Mouse (Mus musculus) urinary bladder, adult 18-20 months (tissue): ENCODE measurements around the gene Mtrex.

Source experiments
- DNase-seq, 2 experiments: peaks; one replicate each; pipeline ENCODE4 v3.0.0; 2022; ENCODE audit warnings: low spot score in 2 of 2, mixed read lengths in 2 of 2

Mtrex gene

DNA sequence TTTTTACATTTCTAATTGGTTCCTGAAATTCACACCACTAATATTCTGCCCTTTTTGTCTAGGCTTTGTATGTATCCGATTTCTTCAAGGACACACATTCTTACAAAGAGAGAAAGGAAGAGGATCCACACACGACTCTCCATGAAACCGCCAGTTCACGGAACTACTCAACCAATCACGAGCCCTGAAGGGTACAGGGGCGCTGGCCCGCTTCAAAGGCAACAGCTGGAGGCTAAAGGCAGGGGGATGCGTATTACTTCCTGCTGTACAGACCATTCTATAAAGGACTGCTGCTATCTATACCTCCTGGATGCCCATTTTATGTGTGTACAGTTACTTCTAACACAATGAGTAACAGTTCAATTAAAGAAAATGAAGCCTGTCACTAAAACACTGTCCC, 59.8 kb downstream of the Mtrex start:
- DNase-seq, result no peak

DNA sequence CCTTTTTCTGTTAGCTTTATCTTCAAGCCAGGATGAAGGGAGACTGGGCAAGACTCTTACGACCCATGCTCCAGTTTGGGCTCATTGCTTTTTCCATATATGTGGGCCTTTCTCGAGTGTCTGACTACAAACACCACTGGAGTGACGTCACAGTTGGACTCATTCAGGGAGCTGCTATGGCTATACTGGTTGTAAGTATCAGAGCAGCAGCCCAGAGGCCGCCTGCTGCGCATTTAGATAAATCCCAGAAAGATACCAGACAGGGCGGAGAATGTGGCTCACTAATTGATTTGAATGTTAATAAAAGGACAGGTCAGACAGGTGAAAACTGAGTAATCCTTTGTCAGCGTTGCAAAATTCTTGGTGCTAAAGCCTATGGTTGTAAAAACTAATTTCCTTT, 60.4 kb downstream of the Mtrex start:
- no peak for DNase-seq

DNA sequence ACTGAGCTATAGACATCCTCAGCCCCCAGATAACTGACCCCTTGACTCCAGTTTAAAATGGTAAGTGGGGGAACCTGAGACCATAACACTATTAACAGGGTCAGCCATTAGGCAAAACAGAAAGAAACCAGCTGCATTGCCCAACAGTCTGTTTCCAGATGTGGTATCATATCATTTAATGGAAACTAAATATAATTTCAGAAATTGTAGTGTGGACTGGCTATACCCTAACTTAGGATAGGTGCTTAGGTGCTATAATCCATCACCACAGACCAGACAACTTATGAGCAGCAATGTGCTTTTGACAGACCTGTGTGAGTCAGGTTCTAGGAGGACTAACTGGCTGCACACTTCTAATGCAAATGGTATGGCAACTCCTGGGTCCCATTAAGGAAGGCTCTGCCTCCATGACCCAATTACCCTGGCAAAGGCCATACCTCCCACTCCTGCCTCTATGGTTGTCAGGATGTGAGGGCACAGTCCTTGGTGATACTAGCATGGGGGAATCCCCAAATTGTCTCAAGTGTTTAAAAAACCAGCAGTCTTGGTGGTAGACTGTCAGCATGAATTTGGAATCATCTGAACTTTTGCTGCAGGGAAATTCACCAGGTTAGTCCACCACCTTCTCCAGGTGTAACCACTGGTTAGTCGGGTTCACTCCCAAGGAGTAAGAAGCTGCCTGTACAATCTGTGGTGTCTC, 64.1 kb downstream of the Mtrex start:
- DNase-seq, result no peak

DNA sequence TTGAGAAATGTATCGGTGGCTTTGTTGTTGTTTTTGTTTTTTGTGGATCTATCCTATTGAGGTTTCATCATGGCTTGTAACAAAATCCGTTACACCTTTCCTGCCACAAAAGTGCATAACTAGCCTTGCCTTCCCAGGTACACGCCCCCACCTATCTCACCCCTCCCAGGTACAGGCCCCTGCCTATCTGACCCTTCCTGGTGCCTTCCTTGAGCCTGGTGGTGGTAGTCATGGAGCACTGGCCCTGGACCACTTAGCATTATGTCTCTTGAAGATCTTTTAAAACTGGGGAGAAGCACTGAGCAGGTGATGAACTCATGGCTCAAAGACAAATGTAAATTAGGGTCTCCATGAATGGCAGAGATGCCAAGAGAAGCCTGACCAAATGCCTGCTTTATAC, 64.9 kb downstream of the Mtrex start:
- DNase-seq, result no peak

DNA sequence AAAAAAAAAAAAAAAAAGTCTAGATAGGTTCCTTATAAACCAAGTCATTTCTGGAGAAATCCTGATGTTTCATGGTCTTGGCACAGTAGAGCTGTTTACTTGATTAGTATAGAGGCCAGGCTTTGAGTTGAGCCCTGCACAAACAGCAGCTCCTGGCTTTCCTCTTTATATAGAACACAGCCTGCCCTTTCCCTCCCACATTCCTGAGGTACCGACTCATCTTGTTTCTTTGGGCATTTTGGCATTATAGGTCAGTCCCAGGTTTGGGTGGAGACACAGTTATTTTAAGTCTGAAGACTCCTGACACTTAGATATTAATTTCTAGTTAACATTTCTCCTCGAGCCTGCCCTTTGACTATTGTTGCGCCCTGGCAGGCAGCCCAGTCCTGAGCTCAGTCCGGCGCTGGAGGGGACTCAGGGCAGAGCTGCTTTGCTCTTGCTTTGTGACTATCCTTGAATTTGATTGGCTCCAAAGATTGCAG, 65.3 kb downstream of the Mtrex start:
- no peak for DNase-seq

DNA sequence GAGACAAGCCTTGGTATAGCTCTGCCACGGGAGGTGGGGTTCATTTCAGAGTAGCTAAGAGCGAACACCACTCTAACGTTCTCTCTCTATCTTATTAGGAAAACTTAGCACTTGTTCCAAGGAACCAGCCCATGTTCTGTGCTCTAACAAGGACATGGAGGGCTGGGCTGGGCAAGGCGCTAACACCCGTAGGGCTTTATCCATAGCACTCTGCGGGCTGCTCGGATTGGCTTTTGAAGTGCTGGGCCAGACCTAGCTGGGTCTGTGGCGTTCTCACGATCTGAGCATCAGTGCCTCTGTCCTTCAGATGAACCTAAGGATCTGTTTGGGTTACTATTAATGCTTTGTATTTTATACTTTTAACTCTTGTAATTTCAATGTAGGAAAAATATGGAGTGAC, 66.3 kb downstream of the Mtrex start:
- no peak for DNase-seq

DNA sequence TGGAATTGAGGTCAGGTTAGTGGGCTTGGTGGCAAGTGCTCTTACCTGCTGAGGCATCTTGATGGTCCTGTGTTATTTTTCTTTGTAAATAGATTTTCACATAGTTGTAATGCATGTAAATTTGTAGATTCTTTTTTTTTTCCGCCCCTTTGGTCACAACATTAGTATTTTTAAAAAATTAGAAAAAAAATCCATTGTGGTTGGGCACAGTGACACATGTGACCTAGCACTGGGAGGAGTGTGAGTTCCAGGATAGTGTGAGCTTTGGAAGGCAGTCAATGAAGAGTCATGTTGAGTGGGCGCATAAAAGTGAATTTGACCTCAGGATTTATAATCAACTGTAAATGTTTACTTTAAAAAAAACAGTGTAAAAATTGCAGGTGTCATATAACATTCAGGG, 66.8 kb downstream of the Mtrex start:
- DNase-seq, result no peak

DNA sequence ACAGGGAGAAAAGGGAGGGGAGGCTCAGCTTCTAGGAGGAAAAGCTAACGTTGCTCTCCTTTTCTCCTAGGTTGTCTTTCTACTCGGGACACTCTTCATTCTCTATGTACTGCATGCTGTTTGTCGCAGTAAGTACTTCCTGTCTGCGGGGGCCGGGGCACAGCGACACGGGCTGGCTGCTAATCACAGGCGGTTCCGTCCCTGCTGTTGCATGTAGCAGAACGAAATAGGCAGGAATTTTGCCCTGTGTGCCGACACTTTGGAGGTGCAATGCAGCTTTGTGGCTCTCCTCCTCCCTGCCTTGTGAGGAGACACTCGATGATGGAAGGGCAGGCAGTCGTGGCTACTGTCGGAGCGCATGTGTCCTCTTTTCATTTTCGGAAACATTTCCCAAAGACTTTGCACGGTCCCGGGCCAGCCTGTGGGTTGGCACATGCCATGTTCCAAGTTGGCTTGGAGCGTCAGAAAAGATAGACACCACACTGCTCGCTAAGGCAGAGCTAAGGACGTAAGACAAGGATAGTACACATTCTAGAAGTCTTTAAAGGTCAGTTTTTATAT, 67.5 kb downstream of the Mtrex start:
- DNase-seq, result no peak

DNA sequence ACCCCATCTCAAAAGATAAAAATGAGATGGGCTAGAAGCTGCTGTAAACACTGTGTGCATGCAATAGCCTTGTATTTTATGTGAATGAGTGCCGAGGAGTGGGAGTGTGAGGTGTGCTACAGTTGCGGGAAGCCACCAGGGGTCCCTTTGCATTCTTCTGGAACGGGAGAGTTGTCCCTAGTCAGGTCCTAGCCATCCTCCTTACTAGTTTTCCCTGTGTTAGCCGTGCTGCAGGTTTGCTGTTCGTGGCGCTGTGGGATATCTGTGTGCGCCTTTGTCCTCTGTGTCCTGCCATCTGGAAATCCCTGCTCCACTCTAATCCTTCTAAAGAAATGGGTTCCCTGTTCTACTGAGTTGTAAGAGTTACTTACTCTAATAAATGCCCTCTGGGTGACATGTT, 69.3 kb downstream of the Mtrex start:
- no peak for DNase-seq

DNA sequence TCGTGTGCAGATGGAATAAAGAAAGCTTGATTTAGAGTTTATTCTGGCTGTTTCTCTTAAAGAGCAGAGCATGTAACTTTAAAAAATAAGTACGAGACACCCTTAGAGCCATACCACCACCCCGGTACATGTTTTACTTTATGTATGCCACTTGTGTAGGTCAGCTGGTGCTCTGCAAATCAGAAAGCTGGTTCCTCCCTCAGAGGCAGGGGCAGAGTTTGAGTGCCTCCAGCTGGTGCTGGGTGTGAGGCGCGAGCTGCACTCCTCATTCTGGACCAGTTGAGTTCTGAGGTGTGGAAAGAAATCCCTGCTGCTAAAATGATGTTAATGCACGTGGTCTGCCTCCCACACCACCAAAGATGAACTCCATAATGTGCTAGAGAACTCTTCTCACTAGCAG, 72.8 kb downstream of the Mtrex start:
- no peak for DNase-seq

DNA sequence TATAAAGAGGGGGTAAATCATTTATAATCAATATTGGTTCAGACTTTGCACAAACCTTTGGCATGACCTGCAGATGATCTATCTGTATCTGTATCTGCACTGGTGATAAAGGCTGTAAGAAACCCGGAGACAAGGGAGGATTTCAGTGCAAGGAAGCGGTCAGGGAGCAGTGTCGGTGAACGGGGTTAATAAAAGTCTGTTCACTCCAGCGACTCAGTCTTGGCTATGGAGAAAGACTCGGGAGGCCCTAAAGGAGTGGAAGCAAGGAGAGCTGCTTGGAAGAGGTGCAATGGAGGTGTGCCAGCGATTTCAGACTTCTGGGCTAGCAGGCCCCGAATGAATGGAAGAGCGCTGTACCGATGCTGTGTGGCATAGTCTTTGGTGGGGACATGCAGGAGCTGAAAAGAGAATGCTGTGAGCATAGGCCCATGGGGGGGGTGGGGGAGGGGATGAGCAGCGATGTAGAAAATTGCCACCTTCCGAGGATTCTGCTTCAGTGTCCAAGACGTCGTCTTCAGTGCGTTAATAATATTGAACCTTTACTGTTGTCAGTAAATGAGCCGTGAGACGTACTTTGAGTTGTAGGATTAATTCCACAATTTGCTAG, 73.4 kb downstream of the Mtrex start:
- no peak for DNase-seq

DNA sequence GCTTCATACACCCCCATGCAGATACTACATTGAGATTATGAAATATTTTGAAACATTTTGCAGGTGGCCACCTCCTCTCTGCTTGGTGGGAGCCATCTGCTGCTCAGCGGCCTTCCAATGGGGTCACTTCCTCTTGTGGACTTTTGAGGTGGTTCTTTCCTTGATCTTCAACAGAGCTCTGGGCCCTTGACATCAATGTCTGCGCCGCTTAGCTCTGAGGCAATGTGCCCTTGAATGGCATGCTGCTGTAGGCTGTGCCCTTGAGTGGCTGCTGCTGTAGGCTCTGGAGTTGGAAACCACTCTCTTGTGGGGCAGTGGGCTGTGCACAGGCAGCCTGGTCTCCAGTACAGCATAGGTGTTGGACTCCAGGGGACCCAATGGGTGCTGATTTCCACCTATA, 81.3 kb downstream of the Mtrex start:
- DNase-seq, result no peak

DNA sequence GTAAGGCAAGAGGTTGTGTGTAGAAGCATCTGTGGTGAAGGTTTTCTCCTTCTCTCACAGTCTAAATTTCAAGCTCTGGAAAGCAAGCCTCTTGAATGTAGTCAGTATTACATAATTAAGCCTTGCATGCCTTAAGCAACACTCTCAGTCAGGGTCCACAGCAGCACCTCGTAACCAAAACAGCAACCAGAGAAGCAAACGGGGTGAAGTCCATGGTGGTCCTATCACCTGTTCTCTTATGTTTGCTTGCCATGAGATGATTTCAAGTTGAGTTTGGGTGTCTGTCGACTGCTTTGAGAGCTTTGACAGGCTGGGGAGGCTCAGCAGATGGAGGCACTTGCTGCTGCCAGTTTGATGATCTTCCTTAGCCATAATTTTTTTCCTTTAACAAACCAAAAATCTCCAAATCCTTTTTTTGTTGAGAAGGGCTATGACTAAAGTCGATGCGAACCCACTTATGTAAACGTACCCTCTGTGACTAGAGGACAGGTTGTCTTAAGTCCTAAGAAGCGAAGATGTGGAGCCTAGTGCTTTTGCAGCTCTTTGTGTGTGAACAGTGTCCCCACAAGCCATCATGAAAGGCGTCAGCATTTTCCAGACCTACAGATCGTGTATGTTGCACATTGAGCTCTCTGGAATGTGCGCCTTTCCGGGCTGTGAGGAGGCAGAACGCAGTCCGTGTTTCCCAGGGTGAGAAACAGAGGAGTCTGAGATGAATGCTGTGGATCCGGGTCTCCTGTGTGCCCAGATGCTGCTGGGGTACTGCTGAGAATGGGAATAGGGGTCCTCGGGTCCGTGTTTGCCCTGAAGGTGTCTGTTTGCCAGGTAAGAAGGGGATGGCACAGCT, 86.7 kb downstream of the Mtrex start:
- DNase-seq, result no peak

DNA sequence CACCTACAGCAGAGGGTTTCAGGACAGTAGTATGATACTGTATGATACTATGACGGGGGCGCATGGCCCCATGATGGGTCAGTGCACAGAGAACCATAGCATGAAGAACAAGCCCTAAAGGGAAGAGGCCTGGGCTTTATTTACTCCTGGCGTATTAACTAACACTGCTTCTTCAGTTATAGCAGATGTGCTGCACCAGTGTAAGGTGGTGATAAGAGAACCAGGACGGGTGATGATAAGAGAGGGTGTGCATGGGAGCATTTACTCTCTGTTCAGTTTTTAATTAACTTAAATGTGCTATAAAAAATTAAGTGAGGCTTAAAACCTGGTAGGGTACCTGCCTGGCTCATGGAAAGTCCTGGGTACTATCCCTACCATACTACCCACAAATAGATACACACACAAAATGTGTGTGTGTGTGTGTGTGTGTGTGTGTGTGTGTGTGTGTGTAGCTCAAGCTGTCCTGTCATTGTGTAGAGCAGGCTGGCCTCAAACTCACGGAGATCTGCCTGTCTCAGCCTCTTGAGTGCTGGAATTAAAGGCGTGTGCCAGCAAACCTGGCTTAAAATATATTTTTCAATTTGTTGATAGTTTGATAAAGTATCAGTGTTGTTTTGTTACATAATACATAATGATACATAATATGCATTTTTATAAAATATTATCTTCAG, 88.5 kb downstream of the Mtrex start:
- no peak for DNase-seq

DNA sequence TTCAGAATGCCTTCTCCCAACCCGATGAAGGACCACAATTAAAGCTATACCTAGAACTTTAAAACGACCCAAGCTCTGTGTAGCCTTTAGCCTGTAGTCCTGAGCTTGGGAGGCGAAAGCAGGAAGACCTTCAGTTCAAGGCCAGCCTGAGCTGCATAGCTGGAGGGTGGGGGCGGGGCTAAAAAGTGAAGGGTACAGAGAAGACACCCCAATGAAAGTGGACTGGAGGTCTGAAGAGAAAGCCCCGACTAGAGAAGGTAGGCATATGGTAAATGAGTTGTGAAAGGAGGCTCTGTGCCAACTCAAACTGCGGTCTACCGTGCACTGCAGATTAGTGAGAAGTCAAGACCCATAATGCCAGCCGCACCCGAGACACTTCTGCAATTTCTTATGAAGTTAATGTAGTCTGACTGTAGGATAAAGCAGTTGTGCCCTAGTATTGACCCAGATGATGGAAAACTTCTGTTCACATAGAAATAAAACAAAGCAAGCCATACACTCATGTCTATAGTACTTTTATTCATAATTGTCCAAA, 89.5 kb downstream of the Mtrex start:
- no peak for DNase-seq

DNA sequence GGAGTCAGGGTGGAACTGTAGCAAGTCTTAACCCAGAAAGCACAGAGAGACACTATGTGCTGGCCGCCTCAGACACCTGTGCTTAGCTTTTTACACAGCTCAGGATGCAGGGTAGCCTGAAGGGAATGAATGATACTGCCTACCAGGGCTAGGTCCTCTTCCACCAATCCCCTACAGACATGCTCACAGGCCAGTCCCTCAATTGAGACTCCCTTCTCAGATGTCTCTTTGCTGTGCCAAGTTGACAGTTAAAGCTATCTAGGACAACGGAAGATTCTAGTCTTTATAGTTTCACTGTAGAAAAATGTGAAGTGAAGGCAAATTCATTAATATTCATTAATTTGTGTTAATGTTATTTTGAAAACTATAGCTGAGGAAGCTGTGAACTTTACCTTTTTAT, 90.2 kb downstream of the Mtrex start:
- DNase-seq, result no peak

DNA sequence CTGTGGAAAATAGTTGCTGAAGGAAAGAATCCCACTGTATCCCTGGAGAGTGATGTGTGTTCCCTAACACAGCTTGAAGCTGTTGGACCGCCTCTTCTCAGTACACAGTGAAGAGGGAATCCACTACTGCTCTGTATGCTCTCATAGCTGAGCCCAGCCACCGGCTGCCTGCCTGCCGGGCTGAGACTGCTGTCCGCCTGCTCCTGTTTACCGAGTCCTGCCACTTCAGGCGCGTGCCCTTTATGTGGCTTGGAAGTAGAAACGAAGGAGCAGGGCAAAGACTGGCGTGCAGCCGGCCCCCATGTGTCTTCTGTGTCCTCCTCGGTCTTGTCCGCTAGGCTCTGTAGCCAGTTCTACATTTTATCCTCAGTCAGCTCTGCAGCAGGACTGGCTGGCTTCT, 92.1 kb downstream of the Mtrex start:
- no peak for DNase-seq

DNA sequence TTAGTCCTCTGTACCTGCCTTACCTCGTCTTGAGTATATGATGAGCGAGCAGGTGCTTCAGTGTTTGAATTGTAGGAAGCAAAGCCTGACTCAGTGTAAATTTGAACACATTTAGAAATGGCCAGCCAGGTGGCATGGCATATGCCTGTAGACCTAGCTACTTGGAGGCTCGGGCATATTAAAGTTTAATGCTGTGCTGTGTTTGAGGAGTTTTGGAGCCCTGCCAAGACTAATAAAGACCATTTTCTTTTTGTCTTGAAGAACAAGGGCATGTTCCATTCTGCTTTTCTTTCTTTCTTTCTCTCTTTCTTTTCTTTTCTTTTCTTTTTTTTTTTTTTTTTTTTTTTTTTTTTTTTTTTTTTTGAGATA, 93.3 kb downstream of the Mtrex start:
- no peak for DNase-seq

DNA sequence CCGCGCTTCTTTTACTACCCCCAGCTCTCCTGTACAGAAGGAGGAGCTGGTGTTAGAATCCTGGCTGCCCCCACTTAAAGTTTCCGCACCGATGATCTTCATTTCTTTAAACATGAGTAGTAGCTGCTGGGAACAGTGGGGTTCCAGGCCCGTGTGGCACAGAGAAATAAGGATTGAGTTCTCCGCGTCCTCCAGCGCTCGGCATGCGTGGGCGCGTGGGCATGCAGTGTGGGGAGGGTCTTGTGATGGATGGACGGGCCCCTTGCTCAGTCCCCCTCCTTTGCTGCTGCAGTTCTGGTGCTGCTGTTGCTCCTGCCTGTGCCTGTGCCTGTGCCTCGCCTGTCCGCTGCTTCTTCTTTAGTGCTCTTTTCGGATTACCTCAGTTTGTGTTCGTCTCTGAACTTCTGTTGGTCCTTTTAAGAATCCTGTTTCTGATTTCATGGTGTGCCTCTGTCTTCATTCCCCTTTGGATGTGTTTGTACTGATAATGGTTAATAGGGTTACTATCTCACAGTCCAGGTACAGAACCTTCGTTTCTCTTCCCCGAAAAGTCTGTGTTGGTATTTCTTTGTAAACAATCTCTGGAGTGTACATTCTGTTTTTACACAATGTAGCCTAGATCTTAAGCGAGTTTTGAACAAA, 93.8 kb downstream of the Mtrex start:
- DNase-seq, result no peak

DNA sequence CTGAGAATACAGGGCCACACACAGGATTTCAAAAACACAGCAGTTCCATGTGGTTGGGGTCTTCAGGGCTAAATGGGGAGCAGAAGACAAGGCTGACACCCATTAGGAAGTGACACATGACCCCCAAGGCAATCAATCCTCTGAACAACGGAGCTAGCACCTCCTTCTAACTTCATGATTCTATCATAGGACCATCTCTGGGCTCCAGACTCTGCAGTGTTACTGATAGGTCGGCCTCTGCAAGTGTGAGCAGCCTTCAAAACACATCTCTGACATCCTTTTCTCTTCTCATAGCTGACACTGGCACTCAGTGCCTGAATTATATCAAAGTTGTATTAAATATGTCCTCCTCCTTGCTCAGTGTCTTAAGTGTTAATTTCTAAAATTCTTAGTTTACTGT, 94.6 kb downstream of the Mtrex start:
- no peak for DNase-seq

DNA sequence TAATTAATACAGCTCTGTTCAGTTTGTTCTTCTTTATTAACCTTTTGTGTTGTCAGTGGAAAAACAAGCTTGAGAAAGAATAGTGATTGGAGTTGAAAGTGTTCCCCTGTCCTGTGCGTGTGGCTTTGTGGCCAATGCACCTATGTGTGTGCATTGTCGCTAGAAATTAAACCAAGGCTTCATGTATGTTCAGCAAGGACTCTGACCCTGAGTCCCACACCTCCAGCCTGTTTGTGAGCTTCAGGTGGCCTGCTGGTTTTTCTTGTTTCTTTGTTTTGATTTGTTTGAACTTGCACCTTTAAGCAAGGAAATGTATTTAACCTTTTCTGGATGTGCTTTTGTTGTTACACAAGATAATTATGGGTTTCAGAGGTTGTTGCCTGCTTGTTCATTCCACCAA, 97.6 kb downstream of the Mtrex start:
- DNase-seq, result no peak
